Mouse (Mus musculus): ENCODE measurements at regions not wholly inside any gene's neighbourhood (a gene's known extent, or its start where the extent isn't known, plus 50 kb on each side); places are given as distances from the start of the nearest gene placed in this dataset.

DNA sequence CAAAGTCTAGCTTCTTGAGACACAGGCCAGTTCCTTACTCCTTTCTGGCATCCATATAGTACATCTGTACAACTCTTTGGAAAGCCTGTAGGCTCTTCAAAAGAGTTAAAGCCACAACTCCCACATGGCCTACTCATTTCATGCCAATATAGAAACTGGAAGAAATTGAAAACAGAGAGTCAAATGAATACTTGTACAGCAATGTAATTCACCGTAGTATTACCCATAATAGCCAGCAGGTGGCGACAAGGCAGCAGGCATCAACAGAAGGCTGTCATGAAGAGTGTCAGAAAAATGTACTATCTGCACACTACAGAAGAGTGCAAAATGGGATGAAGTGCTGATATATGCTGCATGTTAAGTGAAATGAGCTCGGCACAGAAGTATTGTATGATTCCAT lies 90.5 kb downstream of the Gm10358 start:
- TF ChIP-seq EP300 (IDR thresholded peaks at IDR 0.05): no peak
- TF ChIP-seq CTCF (IDR thresholded peaks at IDR 0.05): peak; percentile 82

All from lung, postnatal 0 days (tissue).